Mouse (Mus musculus): ENCODE measurements at regions not wholly inside any gene's neighbourhood (a gene's known extent, or its start where the extent isn't known, plus 50 kb on each side); places are given as distances from the start of the nearest gene placed in this dataset.

- no peak for DNase-seq
Measured at GRCm38 (mm10) chrX:49387439-49387838, 76.3 kb upstream of the Arhgap36 start.

GRCm38 (mm10) chrX:49377067-49377466 is 86.7 kb upstream of the Arhgap36 start:
- DNase-seq: peak in 1 of 2 experiments; percentile 33

GRCm38 (mm10) chrX:49370384-49370783 is 82.3 kb upstream of the Enox2 start:
- no peak for DNase-seq

- DNase-seq: no peak
Measured at GRCm38 (mm10) chrX:49369404-49369803, 81.3 kb upstream of the Enox2 start.

GRCm38 (mm10) chrX:49346451-49346850 is 58.4 kb upstream of the Enox2 start:
- DNase-seq: no peak
